Mouse (Mus musculus): ENCODE data around the gene Fam167b.

GRCm38 (mm10) chr4:129563718-129564117 lies 14.6 kb downstream of the Fam167b start:
- TF ChIP-seq CTCF (IDR thresholded peaks at IDR 0.05; ENCODE audit: low read depth, low read length) (no peak), POLR2A (IDR thresholded peaks at IDR 0.05; ENCODE audit: extremely low read depth, insufficient read depth, low read length) (no peak)
